Mouse (Mus musculus): ENCODE measurements around the gene Sgta.

DNA sequence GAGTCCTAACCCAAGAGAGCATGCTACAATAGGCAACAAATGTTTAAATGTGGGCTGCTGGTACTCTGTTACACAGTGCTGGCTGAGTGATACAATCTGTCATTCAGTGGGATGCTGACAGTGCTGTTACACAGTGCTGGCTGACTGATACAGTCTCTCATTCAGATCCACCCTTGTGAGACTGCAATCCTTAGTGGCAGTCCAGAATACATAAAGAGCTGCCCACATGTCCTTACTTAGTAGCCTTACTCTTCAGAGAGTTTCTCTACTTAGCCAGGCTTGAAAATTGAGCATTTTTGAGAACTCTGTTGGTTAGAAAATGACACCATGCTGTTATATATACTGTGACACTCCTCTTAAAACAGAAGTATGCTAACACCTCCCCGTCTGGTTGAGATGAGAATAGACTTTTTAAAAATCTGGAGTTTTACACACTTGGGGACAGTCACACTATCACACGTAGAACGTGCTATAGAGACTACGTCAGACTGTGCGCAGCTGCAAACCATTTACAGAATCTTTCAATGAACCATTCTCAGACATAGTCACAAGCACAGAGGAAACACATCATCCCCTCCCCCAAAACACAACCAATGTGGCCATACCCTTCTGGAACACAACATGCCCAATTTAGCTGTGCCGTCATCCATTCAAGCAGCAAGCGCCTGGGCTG lies 53.8 kb downstream of the Sgta start:
- TF ChIP-seq CTCF (IDR thresholded peaks at IDR 0.05; ENCODE audit: low read depth, low read length) (no peak), POLR2A (IDR thresholded peaks at IDR 0.05; ENCODE audit: borderline replicate concordance, low read depth, low read length) (no peak)
